Mouse (Mus musculus) c-Kit-positive CD71-negative TER-119-negative erythroid progenitor cells, embryonic 14.5 days (primary cell): ENCODE data around the gene Pml.

Experiments used
- DNase-seq: peaks from one replicate; pipeline ENCODE4 v3.0.0-alpha.2; 2013; ENCODE audit warnings: low read depth

Pml gene

DNA sequence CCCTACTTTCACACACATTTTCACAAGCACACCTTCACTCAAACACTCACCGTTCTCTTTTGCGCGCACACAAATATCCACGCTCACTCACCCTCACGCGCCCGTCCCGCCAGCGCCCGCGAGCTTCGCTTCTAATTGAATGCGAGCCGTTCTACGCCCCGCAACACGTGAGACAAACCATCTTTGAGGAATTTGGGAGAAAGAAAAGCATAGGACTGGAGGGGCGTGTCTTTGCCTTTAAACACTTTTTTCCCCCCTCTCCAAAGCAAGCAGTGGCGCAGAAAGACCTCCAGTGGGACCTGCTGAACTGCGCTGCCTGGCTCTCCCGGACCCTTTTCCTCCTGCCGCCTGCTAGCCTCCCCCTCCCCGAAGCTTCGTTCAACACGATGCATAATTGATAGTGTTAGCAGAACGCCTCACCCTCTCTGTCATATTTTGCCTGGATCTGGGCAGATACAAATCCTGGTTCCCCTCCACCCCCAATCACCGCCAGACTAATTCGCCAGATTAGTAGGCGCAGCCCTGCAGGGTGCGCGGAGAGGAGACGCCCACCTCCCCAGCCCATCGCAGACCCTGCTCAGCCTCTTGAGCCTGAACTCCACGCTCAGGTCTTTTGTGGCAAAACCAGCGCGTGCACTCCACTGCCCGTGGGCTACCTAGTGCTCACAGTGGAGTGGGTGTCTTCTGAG is 47.6 kb downstream of the Pml start:
- no peak for DNase-seq

DNA sequence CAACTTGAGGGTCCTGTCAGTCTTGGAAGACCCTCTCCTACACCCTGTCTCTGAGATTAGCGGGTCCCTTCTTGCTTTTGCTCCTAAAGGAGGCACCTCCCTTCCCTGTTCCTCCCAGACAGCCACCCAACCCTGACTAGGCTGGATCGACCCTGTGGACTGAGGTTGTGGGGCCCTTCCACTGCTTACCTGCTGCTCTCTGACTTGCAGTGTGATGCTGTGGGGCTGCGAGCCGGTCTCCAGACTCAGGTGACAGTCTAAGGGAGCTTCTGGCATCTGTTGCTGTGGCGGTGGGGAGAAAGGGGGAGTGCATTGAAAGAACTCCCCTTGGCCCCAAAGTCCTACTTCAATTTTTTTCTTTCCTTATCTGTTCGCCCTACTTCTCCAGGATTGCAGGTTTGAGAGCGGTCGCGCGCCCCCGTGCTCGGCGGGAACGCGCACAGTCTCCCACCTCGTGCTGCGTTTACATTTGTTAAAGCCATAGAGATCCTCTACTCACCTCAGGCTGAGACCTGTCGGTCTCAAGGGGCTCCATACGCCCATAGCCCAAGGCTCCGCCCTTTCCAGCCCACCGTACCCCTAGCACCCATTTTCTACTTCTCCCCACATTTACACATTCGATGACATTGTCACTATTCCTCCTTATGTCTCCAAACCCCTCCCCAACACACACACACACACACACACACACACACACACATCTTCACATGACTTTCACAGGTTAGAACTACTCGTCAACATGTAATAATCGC is 48.3 kb downstream of the Pml start:
- no peak for DNase-seq

DNA sequence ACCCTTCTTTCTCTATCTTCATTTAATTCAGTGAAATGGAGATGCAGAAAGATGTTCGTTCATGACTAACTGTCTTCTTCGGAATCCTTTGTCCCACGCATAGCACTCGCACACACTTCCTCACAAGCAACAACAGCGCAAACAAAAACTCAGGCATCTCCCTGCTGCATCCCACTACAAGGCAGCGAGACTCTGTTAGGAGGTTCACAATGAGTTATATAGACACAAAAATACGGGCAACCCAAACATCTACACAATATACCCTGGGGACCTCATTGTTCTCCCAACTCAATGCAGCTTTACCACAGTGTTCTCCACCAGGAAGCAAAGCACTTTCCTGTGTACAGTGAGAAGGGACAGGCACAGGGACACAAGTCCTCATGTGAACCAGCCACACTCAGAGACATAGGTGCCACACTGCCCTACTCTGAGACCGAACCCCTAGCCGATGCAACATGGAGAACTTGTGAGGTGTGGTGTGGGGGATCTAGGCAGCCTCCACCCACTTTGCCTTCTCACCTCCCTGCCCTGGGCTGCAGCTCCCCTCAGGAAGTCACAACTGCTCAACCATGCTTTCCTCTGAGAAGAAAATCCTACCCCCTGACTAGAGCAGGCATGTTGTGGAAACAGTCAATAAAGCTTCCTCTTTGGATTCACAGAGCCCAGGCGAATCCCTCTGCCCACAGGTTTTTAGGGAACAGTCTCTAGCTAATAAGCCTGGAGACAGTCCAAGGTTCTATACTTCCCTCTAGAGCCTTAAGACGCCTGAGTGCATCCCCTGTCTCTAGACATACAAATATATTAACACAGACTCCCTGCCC is 49.1 kb downstream of the Pml start:
- DNase-seq = no peak

DNA sequence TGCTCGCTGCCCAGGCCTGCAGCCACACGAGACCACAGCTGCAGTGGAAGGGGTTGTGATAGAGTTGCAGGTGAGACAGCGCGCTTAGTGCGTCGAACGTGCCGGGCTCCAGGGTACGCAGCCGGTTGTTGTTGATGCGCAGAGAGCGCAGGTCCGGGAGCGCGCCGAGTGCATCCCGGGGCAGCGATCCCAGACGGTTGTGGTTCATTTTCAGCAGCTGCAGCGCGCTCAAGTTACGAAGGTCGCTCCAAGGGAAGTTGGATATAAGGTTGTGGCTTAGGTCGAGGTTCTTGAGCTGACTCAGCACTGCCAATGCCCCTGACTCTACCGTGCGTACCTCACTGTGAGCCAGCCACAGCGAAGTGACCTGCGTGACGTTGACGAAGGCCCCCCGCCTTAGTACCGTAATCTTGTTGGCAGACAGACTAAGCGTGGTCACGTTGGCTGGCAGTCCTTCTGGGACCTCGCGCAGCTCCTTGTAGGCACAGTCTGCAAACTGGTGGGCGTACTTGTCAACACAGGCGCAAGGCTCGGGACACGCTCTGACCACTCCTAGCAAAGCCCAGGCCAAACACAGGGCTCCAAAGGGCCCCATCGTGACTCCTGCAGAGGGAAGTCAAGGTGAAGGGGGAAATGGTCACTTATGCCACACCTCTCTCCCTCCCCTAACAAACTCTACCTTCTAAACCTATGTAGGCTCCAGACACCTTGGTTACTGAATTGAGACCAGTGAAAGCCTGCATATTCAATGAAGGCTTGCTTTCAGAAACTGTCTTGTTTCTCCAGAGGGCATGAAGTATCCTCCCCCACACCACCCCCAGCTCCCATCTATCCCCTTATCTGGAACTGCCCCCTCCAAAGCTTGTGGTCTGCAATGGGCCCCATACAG is 50.0 kb downstream of the Pml start:
- no peak for DNase-seq

DNA sequence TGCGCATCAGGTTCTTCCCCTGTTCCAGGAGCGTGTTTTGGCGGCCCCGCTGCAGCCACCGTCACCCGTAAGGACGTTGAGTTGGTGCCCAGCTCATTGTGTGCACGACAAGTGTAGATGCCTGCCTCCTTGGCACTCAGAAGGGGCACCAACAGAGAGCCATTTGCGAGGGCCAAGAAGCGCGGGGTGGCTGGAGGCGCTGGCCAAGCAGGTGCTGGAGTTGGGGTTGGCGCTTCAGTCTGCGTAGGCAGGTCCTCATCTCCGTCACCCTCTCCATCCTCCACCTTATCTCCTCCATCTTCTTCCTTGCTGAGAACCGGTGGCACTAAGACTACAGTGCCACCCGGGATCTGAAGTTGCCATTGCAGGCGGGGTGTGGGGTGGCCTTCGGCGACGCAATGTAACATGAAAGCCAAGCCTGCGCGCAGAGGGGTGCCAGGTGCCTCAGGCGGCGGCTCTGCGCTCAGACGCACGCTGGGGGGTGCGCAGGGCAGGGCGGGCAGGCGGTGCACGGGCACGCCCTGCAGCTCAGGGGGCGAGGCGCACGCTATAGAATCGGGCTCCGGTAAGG is 50.7 kb downstream of the Pml start:
- no peak for DNase-seq

DNA sequence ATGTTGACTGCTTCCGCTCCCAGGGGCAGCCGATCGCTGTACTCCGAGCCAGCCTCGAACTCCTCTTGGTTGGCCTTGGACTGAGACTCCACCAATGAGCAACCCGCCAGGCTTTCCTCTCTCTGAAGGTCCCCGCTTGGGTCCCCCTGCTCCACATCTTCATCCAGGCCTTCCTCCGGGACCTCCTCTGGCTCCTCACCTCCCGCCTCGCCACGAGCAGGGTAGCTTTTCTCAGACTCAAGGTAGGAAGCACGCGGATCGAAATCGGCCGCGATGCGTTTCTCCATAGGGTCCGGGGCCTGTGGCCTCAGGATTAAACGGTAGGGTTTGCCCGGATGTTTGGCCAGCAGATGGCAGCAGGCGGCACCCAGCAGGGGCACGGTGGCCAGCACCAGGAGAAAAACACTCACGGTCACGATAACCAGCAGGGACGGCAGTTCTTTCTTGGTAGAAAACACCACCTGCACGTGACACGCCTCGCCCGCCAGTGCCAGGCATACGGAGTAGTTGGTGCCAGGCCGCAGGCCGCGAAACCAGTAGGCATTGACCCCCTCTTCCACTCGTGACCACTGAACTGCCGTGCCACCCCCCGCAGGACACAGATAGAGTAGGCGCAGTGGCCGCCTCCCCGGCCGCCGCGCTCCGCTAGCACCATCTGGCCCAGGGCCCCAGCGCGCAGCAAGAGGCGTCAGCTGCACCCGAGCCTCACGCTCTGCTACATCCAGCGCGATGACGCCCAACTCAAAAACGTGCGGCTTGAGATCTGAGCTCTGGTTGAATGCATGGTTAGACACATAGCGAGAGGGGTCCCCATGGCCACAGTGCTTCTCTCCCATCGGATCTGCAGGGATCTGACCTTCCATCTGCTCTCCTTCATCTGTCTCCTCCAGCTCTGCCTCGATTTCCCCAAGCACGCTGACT is 51.5 kb downstream of the Pml start:
- DNase-seq = no peak

DNA sequence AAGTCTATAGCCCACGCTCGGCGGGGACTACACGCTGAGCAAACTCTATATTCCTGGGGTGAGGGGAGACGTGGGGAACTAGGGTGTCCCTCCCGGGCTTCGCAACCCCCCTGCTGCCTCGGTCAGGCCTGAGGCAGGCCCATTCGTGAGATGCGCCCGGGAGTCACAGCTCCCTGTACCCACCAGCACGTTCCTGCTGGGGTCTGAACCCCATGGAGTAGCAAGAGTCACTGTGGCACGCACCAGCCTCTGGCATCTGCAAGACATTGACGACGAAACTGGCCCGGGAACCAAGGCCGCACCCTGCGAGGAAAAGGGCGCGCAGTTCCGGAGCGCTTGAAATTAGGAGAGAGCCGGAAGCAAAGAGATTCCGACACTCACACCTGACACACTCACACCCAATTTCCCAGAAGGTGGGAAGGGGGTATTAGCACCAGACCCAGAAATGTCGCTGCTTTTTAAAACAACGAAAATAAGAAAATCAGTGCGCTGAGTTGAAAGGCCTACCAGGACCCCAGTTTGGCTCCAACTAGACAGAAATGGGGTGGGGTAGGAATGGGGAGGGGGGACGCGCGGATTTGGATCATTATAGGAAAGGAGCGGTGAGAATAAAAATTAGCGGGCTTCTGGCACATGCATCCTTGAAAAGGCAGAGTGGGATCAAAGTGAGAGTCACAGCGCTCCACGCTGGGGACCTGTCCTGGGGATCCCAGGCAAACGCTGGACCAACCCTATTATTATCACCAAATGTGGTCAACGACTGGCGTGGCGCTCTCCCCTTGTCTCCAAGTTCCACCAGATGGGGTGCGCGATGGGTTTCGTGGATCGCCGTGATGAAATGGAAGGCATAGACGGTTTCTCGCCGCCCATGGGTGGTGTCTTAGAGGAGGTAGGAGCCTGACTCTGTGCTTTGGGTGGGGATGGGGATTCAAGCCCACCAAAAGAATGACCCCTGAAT is 52.7 kb downstream of the Pml start:
- DNase-seq = no peak

DNA sequence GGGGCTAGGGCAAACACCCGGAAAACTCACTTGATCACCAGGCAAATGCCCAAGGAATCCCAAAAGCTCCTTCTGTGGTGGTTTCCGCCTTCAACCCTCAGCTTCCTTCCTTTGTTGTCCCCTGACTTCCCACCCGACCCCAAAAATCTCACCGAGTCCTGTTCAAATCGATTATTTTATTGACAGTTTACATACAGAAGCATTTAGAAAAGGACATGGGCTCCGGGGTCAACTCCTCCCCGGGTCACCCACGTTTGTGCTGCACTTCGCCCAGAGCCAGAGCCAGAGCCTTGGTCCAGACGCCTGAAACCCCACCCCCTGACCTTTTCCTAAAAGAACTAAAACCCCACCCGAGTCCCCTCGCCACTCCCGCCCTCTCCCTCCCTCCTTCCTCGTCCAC is 53.4 kb downstream of the Pml start:
- no peak for DNase-seq

DNA sequence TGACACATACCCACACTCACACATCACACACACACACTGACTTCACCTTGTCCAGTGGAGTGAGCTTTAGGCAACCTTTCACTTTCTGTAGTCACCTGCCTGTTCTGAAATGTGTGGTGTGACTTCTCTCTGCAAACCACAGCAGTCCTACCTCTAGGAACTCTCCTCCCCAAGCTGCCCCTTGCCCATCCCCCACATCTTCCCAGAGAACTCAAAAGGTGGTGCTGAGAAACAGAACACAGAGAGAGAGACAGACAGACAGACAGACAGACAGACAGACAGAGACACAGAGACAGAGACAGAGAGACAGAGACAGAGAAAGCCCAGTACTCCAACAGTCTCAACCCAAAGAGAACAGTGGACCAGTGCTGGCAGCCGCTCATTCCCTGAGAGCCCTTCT is 53.9 kb downstream of the Pml start:
- DNase-seq = no peak

DNA sequence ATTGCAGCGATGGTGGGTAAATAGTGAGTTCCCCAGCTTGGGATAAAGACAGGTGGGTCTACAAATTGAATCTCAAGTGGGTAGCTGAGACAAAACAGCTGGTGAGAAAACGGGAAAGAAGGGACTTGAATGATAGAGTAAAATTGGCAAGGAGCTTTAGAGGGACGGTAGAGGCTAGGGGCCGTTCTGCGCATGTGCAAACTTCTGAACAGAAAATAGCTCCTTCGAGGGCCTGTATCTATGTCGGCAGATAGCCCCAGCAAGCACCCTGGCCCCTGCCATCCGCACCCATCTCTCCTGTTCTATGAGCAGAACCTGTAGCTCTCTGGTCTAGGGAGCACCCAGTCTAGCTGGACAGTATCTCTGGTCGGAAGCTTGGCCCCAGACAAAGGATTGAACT is 55.4 kb downstream of the Pml start:
- DNase-seq = no peak

DNA sequence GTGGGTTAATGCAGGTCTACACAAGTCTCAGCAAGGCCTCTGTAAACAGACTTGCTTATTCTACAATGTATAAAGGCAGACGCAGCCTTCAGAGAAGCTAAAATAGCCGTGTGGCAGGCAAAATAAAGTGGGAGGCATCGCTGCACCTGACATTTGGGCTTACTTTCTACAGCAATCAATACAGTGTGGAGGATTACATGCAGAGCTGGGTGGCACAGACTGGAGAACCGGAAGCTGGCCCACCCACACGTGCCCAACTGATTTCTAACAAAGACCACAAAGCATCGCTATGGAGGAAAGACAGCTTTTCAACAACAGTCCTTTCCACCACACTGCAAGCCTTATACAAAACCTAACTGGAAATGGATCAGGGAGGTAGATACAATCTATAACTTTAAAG is 65.1 kb downstream of the Pml start:
- no peak for DNase-seq

DNA sequence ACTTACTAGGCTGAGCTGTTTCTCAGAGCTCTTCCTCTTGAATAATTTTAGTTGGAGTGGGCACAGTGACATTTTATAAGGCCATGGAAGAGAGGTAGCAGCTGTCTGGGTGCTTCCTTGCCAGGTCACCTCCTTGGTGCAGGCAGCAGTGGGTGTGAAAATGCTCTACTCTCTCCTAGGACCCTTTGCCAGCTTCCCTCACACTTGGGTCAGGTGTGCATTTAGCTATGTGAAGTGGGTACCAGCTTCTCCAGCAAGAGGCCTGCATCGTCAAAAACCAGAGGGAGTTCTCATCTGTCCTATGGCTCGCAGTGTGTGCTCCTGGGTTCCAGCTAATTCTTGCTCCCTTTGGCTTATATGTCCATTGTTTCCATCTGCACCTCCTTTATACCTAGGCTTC is 70.2 kb downstream of the Pml start:
- no peak for DNase-seq

DNA sequence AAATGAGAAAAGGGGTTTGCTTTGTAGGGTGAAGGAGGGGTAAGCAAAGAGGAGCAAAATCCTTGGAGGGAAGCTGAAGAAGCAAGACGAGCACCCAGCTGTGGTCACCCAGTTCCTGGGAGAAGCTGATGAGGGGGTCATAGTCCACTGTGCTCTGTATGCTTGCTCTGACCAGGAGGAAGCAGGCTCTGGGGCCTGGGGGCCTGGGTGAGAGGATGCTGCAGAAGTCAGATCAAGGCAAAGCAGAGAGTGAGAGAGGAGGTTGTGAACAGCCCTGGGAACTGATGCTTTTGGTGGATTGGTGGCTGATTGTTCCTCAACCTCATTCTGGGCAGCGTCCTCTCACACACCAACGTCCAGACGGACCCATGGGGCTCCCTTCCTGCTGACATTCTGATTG is 72.4 kb downstream of the Pml start:
- no peak for DNase-seq

DNA sequence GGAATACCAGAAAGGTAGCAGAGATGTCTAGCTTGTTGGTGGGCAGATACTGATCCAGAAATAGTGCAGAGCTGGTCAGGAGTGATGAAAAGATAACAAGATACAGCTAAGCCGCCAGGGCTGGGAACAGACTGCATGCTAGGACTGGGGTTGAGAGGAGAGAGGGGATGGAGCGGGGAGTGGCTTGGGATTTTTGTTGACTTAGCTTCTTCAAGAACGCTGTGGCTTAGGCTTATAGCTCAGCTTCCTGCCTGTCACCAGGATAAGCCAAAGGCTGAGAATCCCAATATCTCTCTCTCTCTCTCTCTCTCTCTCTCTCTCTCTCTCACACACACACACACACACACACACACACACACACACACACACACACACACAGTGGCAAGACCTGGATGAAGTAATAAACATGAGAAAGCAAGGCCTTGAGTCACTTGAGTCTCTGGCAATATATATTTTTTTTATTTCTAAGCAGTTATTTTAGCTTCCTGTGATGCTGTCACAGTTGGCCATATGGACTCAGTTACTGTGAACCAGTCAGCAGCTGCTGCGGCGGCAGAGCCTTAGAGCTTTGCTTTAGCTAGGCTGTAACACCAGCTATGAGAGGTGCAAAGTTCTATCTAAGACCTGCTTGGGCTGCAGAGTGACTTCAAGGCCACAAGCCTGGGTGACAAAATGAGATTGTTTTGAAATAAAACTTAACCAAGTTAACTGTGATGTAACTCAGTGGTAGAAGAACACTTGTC is 73.7 kb downstream of the Pml start:
- no peak for DNase-seq

DNA sequence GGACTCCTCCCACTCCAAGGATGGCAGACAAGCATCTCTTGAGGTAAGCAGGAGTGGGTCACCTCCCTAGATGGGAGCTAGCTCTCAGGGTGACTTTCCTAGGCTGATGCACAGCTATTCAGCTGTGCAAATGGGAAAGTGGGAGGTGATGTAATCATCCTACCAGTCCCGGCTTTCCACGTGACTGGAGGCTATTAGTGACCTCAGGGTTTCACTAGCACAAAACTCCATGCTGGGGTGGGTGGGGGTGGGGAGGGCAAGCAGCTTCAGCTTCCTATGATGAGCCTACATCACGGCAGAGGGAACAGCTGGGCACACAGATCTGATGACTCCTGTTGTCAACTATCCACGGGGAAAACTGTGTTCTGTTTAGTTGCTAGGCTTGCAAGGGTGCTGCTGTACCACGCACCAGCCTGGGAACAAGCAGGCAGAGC is 74.8 kb downstream of the Pml start:
- no peak for DNase-seq

DNA sequence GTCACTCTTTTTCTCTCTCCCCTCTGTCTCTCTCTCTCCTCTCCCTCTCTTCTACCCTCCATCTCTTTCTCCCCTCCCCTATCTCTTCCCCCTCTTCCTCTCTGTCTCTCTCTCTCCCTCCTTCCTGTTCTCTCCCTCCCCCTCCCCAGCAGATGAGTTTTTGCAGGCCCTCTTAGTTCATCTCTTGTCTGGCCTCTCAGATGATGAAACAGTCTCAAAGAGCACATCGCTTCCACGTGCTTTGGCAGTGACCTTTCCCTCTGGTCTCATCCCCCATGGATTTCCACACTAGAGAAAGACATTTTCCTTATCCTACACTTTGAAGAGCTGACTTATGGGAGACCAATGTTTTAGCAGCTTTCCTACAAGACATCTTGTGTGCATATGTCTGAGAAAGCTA is 76.7 kb downstream of the Pml start:
- no peak for DNase-seq

DNA sequence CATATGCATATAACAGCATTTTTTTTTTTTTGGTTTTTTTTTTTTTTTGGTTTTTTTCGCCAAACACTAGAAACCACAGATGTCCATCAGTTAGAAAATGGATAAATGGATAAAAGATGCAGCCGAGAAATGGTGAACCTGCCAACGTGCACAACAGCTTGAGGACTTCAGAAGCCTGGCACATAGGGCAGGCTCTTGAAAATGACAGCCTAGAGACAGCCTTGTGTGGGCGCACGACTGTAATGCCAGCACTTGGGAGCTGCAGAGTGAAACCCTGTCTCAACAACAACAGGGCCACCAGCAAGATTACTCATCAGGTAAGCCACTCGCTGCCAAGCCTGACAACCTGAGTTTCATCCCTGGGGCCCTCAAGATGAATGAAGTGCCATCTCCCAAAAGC is 80.2 kb downstream of the Pml start:
- DNase-seq = no peak

DNA sequence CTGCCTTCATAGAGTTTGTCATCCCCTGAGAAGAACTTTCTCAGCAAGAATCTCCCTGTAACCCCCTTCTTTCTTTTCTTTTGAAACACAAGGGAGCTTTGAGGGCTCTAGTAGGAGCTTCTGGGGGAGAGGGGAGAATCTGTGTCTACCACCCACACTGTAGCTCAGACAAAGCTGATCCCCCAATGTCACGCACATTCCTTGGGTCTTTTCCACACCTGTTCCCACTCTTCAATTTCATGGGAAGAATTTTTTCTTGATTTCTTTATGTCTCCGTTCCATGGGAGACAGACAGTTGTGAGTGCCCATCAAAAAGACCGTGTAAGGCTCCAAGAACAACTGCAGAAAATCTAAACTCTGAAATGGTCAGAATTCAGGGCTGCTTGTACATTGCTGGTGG is 80.7 kb downstream of the Pml start:
- DNase-seq = no peak
